Mouse (Mus musculus): ENCODE data around the gene Nxpe2.

GRCm38 (mm10) chr9:48374357-48374756, 21.1 kb upstream of the Nxpe2 start:
- TF ChIP-seq CTCF (IDR thresholded peaks at IDR 0.05; ENCODE audit: borderline replicate concordance, insufficient read depth, low read depth, low read length) (no peak), POLR2A (IDR thresholded peaks at IDR 0.05; ENCODE audit: borderline replicate concordance, insufficient read depth, low read length) (no peak)

All from cerebellum, adult 2 months (tissue).